Mouse (Mus musculus) liver, embryonic 14.5 days (tissue): Measurements from ENCODE around the gene Scel.

ENCODE experiments used
- CTCF ChIP-seq: IDR thresholded peaks from 2 replicates; pipeline ENCODE4 v1.5.1; 2016; ENCODE audit warnings: antibody characterized with exemption, low read depth, control low read depth
- EP300 ChIP-seq: IDR thresholded peaks from 2 replicates; pipeline ENCODE4 v1.6.1; 2016; ENCODE audit warnings: antibody characterized with exemption, low read depth

DNA sequence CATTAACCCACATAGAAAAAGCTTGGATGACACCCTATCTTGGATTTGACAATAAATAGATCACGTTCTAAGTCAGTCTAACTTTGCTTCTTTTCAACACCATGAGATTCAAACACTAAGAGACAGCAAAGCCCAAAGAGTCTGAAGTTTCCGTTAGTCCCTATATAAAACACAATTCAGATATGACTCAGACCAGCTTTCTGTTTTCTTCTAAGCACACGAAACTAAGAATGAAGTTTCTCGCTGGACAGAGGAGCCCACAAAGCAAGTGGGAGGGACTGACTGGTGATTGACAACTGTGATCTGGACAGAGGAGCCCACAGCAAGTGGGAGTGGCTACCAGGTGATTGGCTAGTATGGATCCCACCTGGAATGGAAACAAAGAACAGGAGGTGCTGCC lies 106.6 kb downstream of the Scel start:
- TF ChIP-seq CTCF (no peak), EP300 (no peak)
